Mouse (Mus musculus) lung, postnatal 0 days (tissue): ENCODE measurements around the gene Zfp579. TPM values are rescaled to one million over a fixed set of nuclear protein-coding genes. Genes with fewer than 3 reads are reported as not detected.
A peak's percentile ranks its signal among the peaks of the same experiment; 100 is the strongest.

Experiments
- ATAC-seq: fragments of 200-750 bp; cut with Nextera tagmentation; 2 replicates; pipeline ENCODE4 v1.8.0; 2017; ENCODE audit warnings: moderate library complexity
- DNase-seq: peaks from one replicate; pipeline ENCODE4 v3.0.0-alpha.2; 2016; ENCODE audit warnings: low spot score
- H3K27ac ChIP-seq: fragments of 300-500 bp; sonication (generic); 2 replicates; pipeline ENCODE4 v1.5.1; 2014; ENCODE audit warnings: antibody characterized with exemption, mild to moderate bottlenecking, low read length, mixed read lengths
- H3K27me3 ChIP-seq: fragments of 300-500 bp; sonication (generic); replicated peaks from 2 replicates; pipeline ENCODE4 v1.6.1; 2014; ENCODE audit warnings: low read length, mixed read lengths; ENCODE audit not compliant: insufficient read depth
- H3K36me3 ChIP-seq: fragments of 300-500 bp; sonication (generic); 2 replicates; pipeline ENCODE4 v1.6.1; 2014; ENCODE audit warnings: low read length, mixed read lengths; ENCODE audit not compliant: insufficient read depth
- H3K4me1 ChIP-seq: fragments of 300-500 bp; sonication (generic); 2 replicates; pipeline ENCODE4 v1.6.1; 2014; ENCODE audit warnings: antibody characterized with exemption, low read depth, low read length, mixed read lengths; ENCODE audit not compliant: insufficient read depth
- H3K4me2 ChIP-seq: fragments of 300-500 bp; sonication (generic); replicated peaks from 2 replicates; pipeline ENCODE4 v1.6.1; 2014; ENCODE audit warnings: low read depth, mild to moderate bottlenecking, low read length, moderate library complexity, mixed read lengths
- H3K4me3 ChIP-seq: fragments of 300-500 bp; sonication (generic); 2 replicates; pipeline ENCODE4 v1.5.1; 2014; ENCODE audit warnings: low read depth, low read length
- H3K9ac ChIP-seq: fragments of 300-500 bp; sonication (generic); replicated peaks from 2 replicates; pipeline ENCODE4 v1.6.1; 2014; ENCODE audit warnings: low read depth, mild to moderate bottlenecking
- H3K9me3 ChIP-seq: fragments of 300-500 bp; sonication (generic); 2 replicates; pipeline ENCODE4 v1.6.1; 2016; ENCODE audit warnings: low read length, mixed read lengths
- CTCF ChIP-seq: IDR thresholded peaks from 2 replicates; pipeline ENCODE4 v1.5.1; 2016; ENCODE audit warnings: antibody characterized with exemption, mild to moderate bottlenecking
- EP300 ChIP-seq: IDR thresholded peaks from 2 replicates; pipeline ENCODE4 v1.6.1; 2016; ENCODE audit warnings: antibody characterized with exemption, mild to moderate bottlenecking, control low read depth
- WGBS: fragments of 180-500 bp; shearing (Covaris S2); extraction: QIAGEN DNeasy Blood & Tissue Kit; methylation state at CpG from one replicate; pipeline ENCODE4 v1.1.7; 2014; 5-methylcytosine and 5-hydroxymethylcytosine counted together
- polyA plus RNA-seq: library from polyadenylated mRNA; unstranded; fragments of >200 nt; fragmentation: Nextera tagmentation; extraction: Ambion mirVana; gene quantifications from 2 replicates; pipeline ENCODE4 v1.2.1, GENCODE M21; 2015

Zfp579 gene
- polyA plus RNA-seq, 1 experiment from 2014 or later = 30.6 TPM

DNA sequence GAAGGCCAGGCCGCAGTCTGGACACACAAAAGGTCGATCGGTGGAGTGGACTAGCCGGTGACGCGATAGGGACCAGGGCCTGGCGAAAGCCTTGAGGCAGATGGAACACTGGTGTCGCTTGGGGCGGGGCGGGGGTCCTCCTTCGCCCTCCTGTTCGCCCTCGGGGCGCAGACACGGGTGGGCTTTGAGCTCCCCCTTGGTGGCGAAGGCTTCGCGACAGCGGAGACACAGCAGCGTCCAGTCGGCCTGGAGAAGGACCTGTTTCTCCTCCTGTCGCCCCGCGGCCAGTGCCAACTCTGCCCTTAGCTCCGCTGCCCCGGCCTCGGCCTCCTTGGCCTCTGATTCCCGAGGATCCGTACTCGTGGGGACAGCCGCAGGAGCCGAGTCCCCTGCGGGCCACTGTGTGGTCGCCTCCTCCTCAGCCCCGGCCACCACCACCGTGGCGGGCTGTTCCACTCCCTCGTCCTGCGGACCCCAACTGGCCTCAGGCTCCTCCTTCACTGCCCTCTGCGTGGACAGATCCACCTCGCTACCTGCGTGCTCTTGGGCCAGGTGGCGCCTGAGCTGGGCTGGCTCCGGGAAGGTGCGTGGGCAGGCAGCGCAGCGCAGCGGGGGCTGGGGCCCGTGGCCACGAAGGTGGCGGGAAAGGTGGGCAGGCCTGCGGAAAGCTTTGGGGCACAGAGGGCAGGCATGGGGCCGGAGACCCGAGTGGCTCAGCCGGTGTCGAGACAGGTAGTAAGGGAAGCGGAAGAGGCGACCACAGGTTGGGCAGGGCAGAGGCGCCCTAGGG, 1.8 kb downstream of the Zfp579 start:
- 0 out of 2 replicates have a peak, but pooled peaks cover 3% of the 10 kb centered on the region for H3K36me3 ChIP-seq
- no peak overlapping the region for H3K9ac ChIP-seq
- no peaks in the 10 kb centered on the region for H3K9me3 ChIP-seq
- H3K4me1 ChIP-seq = peaks cover 9% of the 10 kb centered on the region
- H3K4me3 ChIP-seq = no peak overlapping the region
- peak overlapping the region; percentile 83; the same call in 1 of the 2 replicates for H3K4me2 ChIP-seq
- no peaks in the 10 kb centered on the region for H3K27me3 ChIP-seq
- DNase-seq = no peak
- no peak overlapping the region for H3K27ac ChIP-seq
- WGBS = 63% methylated on average over 57 of the region's 59 CpGs
- TF ChIP-seq EP300 (no peak), CTCF (no peak)
- ATAC-seq = no peak

GRCm38 (mm10) chr7:4993347-4993998, 2.5 kb downstream of the Zfp579 start:
- TF ChIP-seq CTCF = no peak
- TF ChIP-seq EP300 = no peak
- H3K27ac ChIP-seq = no peak overlapping the region
- no peaks in the 10 kb centered on the region for H3K9me3 ChIP-seq
- peak; percentile 3 for DNase-seq
- H3K4me3 ChIP-seq = no peak overlapping the region
- H3K4me2 ChIP-seq = 0 out of 2 replicates have a peak overlapping the region, but pooled peaks have one; percentile 1
- WGBS = 60% methylated on average over 54 of the region's 55 CpGs
- H3K36me3 ChIP-seq = 0 out of 2 replicates have a peak, but pooled peaks cover 3% of the 10 kb centered on the region
- no peak overlapping the region for H3K9ac ChIP-seq
- no peak for ATAC-seq
- H3K27me3 ChIP-seq = no peaks in the 10 kb centered on the region
- peaks cover 9% of the 10 kb centered on the region for H3K4me1 ChIP-seq

GRCm38 (mm10) chr7:4988250-4988649, 7.7 kb downstream of the Zfp579 start:
- ATAC-seq (peak; percentile 57; the same call in 1 of the 2 replicates), DNase-seq (no peak)
- no peaks in the 10 kb centered on the region for H3K27me3 ChIP-seq
- H3K27ac ChIP-seq = no peak overlapping the region
- H3K9ac ChIP-seq = no peak overlapping the region
- no peak for TF ChIP-seq EP300
- TF ChIP-seq CTCF = no peak
- no peaks in the 10 kb centered on the region for H3K9me3 ChIP-seq
- no peaks in the 10 kb centered on the region for H3K36me3 ChIP-seq
- H3K4me2 ChIP-seq = no peak overlapping the region
- no peak overlapping the region for H3K4me3 ChIP-seq
- no peaks in the 10 kb centered on the region for H3K4me1 ChIP-seq
- 17% methylated on average over 2 of the region's 2 CpGs for WGBS

GRCm38 (mm10) chr7:4976832-4977231, 19.1 kb downstream of the Zfp579 start:
- Histone ChIP-seq H3K27ac (no peak overlapping the region), H3K27me3 (no peaks in the 10 kb centered on the region), H3K4me3 (no peak overlapping the region), H3K9me3 (no peaks in the 10 kb centered on the region), H3K4me2 (no peak overlapping the region), H3K9ac (no peak overlapping the region), H3K36me3 (no peaks in the 10 kb centered on the region), H3K4me1 (no peaks in the 10 kb centered on the region)
- ATAC-seq (no peak), DNase-seq (no peak)
- 85% methylated on average over 7 of the region's 7 CpGs for WGBS
- TF ChIP-seq CTCF = peak; percentile 36
- no peak for TF ChIP-seq EP300

DNA sequence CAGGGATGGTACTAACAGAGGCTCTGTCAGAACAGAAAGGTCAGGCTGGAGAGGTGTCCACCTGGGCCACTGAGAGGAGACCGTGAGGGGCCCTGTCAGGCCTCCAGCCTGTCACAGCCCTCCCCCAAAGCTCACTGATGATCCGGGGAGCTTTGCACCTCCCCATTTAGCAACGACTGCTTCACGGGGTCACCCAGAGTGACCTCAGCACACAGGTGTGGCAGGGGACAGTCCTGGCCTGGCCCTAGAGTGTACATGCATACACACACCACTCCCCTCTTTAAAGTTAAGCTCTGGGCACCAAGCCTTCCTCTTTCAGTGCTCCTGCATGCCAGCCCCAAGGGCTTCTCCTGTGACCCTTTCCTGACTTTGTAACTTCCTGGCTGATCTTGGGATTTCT, 20.5 kb downstream of the Zfp579 start:
- Histone ChIP-seq H3K27ac (no peak overlapping the region), H3K9me3 (no peaks in the 10 kb centered on the region), H3K9ac (no peak overlapping the region), H3K4me2 (no peak overlapping the region), H3K4me3 (no peak overlapping the region), H3K4me1 (no peaks in the 10 kb centered on the region), H3K36me3 (no peaks in the 10 kb centered on the region), H3K27me3 (no peaks in the 10 kb centered on the region)
- no peak for ATAC-seq
- TF ChIP-seq EP300 (no peak), CTCF (no peak)
- DNase-seq = no peak
- WGBS = 41% methylated on average over 4 of the region's 4 CpGs

DNA sequence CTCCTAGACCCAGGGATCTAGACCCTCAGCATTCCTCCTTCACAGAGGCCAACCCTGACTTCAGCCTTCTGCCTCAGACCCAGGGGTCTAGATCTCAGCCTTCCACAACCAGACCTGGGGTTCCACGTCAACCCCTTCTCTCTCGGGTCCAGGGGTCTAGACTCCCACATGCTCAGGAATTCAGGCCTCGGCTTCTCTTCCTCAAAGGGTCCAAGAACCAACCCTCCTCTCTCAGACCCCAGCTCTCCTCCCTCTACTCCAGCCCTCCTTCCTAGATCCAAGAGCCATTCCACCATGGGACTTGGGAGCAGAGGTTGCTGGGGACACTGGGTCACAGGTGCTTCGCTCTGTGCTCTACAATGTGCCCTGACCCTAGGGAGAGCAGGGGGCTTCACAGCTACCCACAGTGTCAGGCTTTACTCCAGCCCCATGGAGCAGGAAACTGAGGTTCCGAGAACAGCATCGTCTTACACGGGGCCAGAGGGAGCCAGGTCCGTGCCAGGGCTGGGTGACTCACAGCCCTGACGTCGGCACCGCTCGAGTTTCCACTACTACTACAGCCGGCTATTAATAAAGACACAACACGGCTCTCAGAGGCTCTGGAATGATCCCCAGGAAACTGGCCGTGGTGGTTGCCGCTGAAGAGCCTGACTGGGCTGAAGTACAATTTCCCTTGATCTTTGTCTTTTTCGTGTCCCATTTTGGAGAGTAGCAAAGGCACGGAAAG, 23.5 kb downstream of the Zfp579 start:
- Histone ChIP-seq H3K4me1 (no peaks in the 10 kb centered on the region), H3K27me3 (no peaks in the 10 kb centered on the region), H3K36me3 (no peaks in the 10 kb centered on the region), H3K4me3 (no peak overlapping the region), H3K9me3 (no peaks in the 10 kb centered on the region), H3K27ac (peak overlapping the region; percentile 84), H3K9ac (no peak overlapping the region), H3K4me2 (no peak overlapping the region)
- DNase-seq = peak; percentile 72
- WGBS = 45% methylated on average over 18 of the region's 18 CpGs
- no peak for TF ChIP-seq CTCF
- TF ChIP-seq EP300 = no peak
- peak; percentile 83 for ATAC-seq
